Mouse (Mus musculus) yolk sac, embryonic 10.5 days (tissue): ENCODE data around the gene Bnip2.

Source experiments
- DNase-seq: peaks from one replicate; pipeline ENCODE4 v3.0.0-alpha.2; 2017; ENCODE audit warnings: low spot score

Bnip2 gene

DNA sequence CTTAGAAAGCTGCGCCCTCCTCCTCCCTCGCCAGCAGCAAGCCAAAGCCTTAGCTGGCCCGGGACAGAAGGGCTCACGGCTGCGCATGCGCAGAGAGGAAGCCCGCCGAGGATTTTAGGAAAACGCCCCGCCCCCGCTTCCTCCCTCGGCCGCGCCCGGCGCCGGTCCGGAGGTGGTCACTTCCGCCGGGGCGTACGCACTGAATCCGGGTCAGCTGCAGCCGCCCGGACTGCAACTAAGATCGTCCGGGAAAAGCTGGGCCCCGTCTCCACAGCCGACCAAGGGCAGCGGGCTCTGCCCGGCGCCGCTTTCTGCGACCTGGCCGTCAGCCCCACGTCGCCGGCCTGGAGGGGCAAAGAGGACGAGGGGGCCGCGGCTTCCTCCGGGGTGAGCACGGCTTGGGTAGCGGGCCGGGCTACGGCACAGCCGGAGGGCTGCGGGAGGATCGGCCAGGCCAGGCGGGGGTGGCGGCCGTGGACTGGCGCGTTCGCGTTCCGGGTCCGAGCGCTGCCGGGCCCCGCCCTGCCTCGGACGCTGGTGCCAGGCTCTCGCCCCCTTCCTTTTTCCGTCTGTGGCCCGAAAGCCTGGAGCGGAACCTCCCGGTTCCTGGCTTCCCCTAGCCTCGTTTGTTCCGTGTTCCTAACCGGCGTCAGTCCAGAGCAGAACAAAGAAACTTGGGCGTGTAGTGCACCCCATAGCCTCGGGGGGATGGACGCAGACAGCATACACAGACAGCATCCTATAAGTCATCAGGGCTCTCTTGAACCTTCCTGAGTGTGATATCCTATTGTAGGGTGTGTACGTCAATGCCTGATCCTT lies at the start of gene Bnip2:
Gene Bnip2, plus strand, starts transcription at position 164 of the 819 bp plus-strand sequence.
- DNase-seq: peak; percentile 93

DNA sequence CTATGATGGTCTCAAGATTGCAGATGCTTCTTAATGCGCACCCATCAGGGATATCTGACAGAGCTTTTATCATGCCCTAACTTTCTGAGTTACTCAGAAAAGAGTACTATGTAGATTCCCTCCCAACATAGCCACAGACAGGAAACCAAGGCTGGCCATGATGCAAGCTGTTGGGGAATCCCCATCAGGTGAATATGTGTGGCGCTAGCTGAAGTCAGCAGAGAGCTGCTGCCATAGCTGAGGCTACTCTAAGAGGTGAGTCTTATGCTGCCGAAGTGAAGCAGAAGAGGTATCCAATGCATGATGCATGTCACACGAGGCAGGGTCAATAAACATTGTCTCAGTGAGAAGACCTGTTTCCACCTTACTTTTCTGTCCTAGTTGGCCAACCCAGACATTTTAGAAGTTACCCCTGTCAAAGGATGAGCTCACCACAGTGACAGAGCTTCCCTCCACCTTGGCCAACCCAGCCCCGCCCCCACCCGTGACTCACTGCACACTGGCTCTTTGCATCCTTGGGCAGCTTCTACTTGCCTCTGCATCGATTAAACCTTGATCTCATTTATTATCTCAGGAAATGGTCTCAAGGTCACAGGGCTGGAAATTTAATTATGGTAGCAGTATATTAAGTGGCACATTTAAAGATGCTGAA lies 48.3 kb upstream of the Bnip2 start:
- DNase-seq: no peak

DNA sequence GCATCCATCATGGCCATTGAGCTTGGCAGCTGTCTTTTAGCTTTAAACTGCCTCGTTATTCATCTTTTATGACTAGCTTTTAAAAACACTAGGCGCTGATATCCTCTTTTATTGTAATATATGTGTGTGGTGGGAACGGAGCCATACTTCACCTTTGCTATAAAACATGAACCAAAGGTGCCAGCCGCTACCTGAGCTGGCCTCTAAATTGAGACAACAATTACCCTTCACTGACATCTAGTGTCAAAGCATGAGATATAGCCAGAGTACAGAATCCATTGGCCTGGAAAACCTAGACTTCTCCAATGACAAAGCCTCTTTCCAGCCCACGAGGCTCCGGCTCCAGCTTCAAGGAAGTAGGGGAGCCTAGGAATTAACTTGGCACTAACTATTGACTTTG lies 47.7 kb upstream of the Bnip2 start:
- DNase-seq: no peak

DNA sequence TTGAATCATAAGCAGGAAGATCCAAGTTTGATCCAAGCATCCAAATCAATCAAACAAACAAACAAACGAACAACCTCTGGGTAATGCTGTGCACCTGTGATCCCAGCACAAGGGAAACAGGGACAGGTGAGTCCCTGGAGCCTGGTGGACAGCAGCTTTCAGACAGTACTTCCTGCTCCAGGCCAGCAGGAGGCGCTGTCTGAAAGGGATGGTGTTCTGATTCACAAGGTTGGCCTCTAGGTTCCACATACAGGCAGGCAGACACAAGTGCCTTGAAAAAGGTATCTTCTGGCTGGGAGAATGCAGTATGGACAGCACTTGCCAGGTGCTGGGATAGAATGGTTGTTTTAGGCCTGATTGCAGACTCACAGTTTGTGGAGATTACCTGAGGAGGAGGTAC lies 40.3 kb upstream of the Bnip2 start:
- DNase-seq: peak; percentile 12

DNA sequence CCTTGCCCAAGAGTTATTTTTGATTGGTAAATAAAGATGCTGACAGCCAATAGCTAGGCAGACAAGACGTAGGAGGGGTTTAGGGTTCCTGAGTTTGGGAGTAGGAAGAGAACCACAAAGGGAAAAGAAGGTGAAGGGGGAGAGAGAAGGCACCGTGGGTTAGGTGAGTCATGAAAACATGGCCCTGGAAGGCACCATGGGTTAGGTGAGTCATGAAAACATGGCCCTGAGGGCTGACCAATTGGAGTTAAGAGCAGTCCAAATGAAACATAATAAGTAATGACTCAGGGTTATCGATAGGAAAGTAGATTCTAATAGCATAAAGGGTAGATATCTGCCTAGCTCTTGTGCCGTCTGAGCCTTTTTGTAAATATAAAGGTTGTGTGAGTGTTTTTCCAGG lies 39.6 kb upstream of the Bnip2 start:
- no peak for DNase-seq

DNA sequence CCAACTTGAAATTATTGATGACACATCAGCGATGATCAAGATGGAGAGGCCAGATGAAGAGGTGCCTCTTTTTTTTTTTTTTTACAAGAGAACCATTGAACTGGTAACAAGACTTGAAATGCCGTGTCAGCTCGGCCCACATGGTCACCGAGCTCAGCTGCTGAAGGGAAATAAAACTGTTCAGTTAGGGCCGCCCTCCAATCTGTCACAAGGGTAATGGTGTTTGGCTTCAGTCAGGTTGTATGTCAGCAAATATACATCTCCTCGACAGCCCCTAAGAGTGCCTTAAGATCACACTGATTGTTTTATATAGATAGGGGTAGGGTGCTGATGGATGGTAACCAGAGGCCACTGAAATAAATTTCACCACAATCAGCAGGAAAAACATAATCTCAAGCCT lies 28.3 kb upstream of the Bnip2 start:
- no peak for DNase-seq

DNA sequence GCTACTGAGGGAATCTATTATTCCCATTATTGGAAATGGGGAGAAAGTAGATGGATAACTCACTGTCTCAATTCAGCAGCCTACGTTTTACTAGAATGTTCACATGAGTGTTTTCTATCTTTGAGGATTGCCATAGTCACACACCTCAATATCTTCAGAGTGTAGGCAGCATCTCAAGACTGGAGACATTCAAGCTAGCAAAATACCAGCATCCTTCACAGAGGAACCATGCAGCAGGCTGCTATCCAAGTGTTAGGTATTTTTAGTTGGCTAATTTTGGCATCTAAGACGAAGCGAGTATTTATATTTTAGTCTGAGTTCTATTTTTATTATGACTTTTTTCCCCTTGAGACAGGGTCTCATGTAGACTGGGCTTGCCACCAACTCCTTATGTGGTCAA lies 24.9 kb upstream of the Bnip2 start:
- DNase-seq: no peak

DNA sequence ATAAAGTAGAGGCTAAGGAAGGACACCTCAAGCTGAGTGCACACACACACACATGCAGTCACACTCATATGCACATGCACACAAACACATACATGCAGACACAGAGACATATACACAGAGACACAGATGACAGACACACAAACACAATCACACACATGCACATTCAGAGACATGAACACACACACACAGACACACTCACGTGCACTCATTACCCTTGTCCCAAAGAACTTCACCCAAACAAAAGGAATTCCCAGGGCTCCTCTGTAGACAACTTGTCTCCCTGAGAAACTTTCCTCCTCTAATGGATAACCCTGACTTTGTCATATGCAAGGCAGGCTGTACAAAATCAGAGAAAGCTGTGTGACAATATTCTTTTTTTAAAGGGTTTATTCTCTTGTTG lies 3.7 kb upstream of the Bnip2 start:
- DNase-seq: no peak

DNA sequence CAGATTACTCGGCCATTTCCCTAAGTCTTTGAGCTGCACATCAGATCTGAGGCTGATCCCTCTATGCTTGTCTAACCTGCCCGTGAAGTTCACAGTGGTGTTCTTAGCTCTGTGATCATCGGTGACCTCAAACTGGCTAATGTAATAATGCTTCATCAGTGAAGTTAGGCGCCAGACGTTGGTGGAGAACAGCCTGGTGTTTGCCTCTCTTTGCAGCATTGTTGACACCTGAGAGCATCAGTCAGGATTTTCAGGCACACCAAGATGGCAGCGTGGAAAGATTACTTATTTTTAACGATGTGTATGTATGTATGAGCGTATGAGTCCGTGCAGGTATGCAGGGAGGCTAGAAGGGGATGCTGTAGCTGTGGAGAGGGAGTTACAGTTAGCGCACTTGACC lies 3.2 kb upstream of the Bnip2 start:
- no peak for DNase-seq

DNA sequence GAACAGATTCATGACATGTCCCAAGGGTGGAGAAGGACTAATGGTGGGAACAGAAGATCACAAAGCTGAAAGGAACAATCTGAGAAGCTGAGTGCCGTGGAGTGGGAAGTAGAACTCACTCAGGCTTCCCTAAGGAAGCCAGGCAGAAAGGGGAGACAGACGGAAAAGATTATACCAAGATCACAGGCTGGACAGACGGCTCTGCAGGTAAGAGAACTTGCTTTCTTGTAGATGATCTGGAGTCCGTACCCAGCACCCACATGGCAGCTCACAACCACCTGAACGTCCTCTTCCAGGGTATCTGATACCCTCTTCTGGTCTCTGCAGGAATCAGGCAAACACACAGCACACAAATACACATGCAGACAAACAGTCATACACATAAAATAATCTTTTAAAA lies 2.7 kb upstream of the Bnip2 start:
- no peak for DNase-seq

DNA sequence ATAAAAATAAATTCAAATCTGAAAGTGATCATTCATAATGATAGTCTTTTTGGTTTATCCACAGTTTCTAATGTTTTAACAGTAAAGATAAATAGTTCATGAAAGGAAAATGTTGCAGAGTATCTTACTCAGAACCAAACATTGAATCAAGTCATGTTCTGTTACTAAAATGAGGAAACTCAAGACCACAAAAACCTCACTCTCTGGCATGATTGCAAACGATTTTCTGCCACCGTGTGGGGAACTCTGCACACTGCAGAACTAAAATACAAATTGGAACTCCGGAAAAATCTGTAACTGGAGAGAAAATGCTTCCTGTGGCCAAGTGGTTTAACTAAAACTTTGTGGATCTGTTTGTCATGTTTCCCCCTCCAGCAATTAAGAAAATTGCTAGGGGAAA lies 1.7 kb upstream of the Bnip2 start:
- DNase-seq: no peak

DNA sequence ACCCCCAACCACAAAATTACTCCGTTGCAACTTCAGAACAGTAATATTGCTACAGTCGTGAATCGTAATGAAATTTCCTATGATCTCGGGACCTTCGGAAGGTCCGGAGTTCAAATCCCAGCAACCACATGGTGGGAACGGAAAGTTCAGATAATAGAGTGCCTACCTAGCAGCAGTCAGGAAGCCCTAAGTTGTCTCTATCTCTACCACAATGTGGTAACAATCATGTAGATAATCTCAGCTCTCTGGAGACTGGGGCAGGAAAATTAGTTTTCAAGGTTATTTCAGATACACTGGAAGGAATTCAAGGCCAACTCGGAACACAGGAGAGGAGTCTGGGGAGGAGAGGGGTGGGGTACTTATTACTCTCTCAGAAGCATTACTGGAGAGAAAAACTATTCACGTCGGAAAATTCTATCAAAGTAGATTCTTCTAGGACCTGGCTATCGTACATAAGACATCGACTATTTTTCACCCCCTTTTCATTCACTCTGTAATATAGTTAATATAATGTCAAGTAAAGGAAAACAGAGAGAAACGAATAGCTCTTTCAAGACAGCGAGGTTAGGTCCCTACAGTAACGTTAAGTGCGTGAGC lies 462 bp upstream of the Bnip2 start:
- no peak for DNase-seq

DNA sequence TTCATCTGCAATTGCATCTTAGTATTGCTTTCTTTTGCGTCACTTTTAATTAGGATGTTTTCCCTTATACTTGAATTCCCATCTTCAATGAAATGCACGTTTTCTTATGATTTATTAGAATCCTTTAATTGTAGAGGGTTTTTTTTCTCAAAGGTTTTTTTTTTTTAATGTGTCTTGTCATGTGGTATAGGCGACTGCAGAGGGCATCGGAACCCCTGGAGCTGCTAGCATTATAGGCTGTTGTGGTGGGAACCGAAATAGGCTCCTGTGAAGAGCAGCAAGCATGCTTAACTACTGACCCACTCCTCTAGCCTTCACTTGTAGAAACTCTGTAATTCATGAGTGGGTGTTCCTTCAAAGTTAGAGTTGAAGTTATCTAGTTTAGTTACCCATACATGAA lies 1.1 kb downstream of the Bnip2 start:
- DNase-seq: no peak

DNA sequence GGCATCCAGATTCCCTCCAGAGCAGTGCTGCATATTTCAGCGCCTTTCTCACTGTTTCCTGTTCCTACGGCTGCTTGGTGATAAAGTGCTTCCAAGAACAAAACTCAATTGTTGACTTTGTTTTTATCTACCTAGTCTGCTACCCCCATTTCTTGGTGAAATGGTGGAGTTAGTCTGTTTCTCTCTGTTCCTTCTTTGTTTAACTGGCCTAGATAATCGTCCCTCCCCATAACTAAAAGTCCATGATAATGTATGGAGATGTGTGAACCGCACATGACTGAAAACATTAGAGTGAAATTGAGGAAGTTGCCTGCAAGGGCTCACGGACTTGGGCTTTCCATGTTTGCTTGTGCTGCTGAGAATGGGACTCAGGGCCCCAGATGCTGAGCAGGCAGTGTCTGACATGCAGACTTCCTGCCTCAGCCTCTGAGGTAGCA lies 3.6 kb downstream of the Bnip2 start:
- no peak for DNase-seq

DNA sequence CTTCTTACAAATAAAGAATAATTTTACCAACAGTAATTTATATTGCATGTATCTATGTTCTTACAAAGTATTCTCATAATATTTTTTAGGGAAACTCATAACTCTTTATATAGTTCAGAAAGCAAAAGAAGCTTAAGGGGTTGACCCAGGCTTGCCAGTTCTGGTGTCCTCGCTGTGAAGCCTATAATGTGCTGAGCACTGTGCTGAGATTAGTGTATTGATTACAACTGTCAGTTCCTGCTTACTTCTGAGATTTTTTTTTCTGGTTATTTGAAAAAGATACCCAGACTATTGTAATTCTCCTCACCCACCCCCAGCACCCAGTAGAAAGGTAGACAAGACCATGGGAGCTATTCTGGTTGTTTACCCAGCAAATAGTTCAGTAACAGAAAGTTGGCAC lies 4.2 kb downstream of the Bnip2 start:
- DNase-seq: no peak

DNA sequence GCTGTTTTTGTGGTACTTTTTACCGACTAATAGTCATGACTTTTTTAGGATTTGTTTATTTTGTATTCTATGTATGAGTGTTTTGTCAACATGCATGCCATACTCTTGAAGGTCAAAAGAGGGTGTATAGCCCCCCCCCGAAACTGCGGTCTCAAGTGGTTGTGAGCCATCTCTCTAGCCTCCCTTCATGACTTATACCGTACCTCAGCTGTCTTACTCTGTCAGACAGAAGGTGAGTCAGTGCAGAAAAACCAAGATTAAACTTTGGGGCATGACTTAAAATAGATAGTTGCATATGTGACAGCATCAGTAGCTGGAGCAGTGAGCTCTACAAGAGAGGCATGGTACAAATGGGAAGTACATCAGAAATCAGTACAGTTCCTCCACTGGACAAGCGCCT lies 5.3 kb downstream of the Bnip2 start:
- DNase-seq: no peak

DNA sequence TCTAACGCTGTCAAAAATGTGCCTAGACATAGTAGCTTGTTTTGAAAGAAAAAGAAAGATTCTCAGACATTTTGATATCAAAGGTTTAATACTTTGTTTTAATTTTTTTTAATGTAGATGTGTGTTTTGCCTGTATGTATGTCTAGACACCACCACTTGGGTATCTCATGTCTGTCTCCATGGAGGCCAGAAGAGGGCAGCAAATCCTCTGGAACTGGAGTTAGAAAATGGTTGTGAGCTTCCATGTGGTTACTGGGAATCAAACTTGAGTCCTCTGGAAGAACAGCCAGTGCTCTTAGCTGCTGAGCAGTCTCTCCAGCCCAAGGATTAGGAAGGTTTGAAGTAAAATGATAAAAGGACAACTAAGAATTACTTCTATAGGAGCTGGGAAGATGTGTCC lies 10.1 kb downstream of the Bnip2 start:
- no peak for DNase-seq

DNA sequence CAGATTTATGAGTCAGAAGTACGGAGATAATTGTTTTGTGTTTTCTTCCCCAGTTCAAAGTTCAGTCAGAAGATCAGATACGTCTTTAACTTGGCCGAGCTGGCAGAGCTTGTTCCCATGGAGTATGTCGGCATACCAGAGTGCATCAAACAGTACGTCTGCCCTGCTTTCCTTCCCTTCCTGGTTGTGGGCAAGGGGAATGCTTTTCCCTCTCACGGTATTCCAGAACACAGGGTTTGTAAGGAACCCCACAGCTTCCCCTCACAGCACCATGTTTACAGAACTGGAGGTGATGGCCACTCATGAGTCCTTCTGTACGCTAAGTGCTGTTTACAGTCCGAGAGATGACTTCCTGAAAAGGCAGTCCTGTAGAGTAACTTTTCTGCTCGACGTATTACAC lies 14.2 kb downstream of the Bnip2 start:
- no peak for DNase-seq

DNA sequence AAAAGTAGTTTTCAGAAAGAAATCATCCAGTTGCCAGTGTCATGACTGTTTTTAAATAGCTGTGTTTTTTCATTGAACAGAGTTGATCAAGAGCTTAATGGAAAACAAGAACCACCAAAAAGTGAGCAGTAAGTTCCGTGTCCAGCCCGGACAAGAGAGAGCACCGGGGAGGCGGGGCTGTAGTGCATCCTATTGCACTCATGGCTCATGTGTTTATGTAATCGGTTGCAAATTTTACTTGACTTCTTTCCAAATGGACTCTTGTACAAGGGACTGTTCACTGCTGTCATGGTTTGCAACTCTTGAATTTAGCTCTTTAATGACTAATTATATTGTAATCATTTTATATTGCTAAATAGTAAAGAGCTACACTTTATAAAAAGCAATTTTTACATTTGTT lies 17.7 kb downstream of the Bnip2 start:
- DNase-seq: no peak

DNA sequence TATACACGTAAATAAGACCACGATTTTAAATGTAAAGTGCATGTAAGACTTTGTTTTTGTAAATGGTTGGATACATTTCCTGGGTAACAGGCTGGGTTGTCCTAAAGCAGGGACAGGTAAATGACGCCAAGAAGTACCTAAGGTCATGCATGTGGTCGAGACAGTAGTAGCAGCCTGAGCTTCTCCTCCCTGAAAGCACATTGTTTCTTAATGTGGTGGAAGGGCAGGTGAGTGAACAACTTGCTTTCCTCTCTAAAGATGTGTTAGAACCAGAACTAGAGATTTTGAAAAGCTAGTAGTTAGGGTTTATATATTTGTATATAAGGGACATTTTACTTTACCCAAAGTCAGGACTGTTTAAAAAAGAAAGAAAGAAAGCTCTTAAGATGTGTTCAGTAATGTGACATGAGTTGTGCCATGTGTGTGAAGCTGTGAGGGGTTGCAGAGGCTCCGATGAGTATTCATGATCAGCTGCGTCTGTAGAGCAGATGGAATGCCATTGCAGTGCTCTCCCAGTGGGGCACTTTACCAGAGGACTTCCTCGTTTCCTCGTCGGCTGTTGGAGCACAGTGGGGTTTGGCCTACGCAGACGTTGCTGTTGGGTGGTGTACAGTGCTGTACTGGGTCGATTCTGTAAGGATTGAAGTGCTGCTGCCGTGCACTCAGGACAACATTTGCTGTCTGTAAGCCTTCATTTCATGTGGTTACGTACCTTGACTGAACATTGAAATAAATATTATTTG lies 18.4 kb downstream of the Bnip2 start:
- DNase-seq: no peak

DNA sequence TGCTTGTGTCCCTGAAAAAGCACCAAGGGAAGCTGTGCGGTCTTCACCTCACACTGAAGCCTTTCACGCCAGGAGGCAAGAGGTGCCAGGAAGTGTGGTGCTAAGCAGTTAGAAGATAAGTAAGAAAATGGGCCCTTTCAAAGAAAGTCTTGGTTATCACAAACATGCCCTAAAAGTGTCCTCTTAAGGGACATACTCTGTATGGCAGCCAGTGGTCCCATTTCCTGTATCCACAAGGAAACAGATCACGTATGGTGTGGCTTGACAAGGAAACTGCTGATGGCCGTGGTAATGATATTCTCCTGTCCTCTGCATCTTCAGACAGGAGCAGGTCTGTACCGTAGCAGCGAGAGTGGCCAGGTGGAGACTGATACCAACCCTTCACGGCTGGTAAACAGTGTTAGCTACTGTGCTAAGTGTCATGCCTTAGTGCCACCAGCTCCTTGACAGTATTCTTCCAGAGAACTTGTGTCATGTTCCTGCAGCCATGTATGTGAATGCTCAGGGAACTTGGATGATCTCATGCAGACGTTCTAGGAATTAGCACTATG lies 20.6 kb downstream of the Bnip2 start:
- DNase-seq: no peak

DNA sequence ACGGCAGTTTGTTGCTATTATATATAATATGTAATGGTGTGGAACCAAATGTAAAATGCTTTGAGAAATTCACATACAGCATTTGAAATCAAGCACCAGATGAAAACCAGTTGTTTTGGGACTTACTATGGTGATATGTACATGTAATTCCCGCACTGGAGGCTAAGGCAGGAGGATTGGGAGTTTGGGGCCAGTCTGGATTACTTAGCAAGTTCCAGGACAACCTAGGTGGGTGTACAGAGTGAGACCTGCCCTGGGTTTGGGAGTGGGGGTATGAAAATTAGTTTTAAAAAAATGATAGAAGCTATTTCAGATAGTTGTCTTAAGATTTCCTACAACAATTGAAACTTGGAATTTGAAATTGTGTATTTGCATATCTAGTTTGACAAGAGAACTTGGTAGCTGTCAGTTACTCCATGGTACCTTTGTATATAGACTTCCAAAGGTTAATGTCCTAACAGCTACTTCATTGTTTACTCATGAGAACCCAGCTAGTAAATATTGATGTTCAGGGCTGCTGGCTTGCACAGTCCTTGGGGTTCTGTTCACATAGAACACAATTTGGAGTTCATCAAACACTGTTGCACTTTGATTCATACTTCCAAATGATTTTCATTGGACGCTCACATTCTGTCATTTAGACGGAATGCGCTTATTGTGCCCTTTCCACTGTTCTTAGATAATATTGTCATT lies 21.7 kb downstream of the Bnip2 start:
- DNase-seq: no peak
